Mouse (Mus musculus): Measurements from ENCODE around the gene Epha8. TPM values are rescaled to one million over a fixed set of nuclear protein-coding genes. Genes with fewer than 3 reads are reported as not detected.

Epha8 gene
- polyA plus RNA-seq, 1 experiment from 2014 or later, result 4.6 TPM

Other genes starting within 250 kb of the Epha8 start
- gene Ephb2, start 120.8 kb downstream of the Epha8 start, polyA plus RNA-seq (2015; fragmentation: Nextera tagmentation; extraction: Ambion mirVana), result 18.9 and 20.4 TPM in 2 replicates
- gene C1qb, start 70.6 kb downstream of the Epha8 start, polyA plus RNA-seq (2015; fragmentation: Nextera tagmentation; extraction: Ambion mirVana), result 28.2 and 30.5 TPM in 2 replicates
- 18.8 and 20.7 TPM in 2 replicates for gene C1qc, start 63.8 kb downstream of the Epha8 start, polyA plus RNA-seq (2015; fragmentation: Nextera tagmentation; extraction: Ambion mirVana)
- 22.0 and 23.3 TPM in 2 replicates for gene C1qa, start 58.0 kb downstream of the Epha8 start, polyA plus RNA-seq (2015; fragmentation: Nextera tagmentation; extraction: Ambion mirVana)
- gene Zbtb40, start 92.0 kb upstream of the Epha8 start, polyA plus RNA-seq (2015; fragmentation: Nextera tagmentation; extraction: Ambion mirVana), result 5.1 and 5.7 TPM in 2 replicates